Mouse (Mus musculus): Measurements from ENCODE around the gene Cd5l. TPM values are rescaled to one million over a fixed set of nuclear protein-coding genes. Genes with fewer than 3 reads are reported as not detected.

Cd5l gene
- polyA plus RNA-seq, 1 experiment = 1.6 TPM

GRCm38 (mm10) chr3:87398809-87399208, 41.1 kb downstream of the Cd5l start:
- 88% methylated on average over 4 of the region's 4 CpGs for WGBS
- Histone ChIP-seq H3K36me3 (ENCODE audit: control insufficient read depth, insufficient read depth, low read length) (no peaks in the 10 kb centered on the region), H3K4me3 (ENCODE audit: control insufficient read depth, insufficient read depth, low read length) (no peak overlapping the region), H3K27ac (ENCODE audit: control insufficient read depth, insufficient read depth, low read length) (no peak overlapping the region), H3K4me1 (replicated peaks; ENCODE audit: control insufficient read depth, insufficient read depth, low read length) (no peaks in the 10 kb centered on the region), H3K27me3 (ENCODE audit: control insufficient read depth, insufficient read depth, low read length) (no peaks in the 10 kb centered on the region)
- no peak for TF ChIP-seq CTCF (IDR thresholded peaks at IDR 0.05; ENCODE audit: borderline replicate concordance, control insufficient read depth, extremely low read depth, insufficient read depth, low read length, poor library complexity)
- no peak for TF ChIP-seq POLR2A (IDR thresholded peaks at IDR 0.05; ENCODE audit: control insufficient read depth, extremely low read depth, insufficient read depth, low read length, poor library complexity)
- no peak for DNase-seq

- DNase-seq = no peak
- Histone ChIP-seq H3K36me3 (ENCODE audit: control insufficient read depth, insufficient read depth, low read length) (no peaks in the 10 kb centered on the region), H3K27me3 (ENCODE audit: control insufficient read depth, insufficient read depth, low read length) (no peaks in the 10 kb centered on the region), H3K4me3 (ENCODE audit: control insufficient read depth, insufficient read depth, low read length) (no peak overlapping the region), H3K4me1 (replicated peaks; ENCODE audit: control insufficient read depth, insufficient read depth, low read length) (no peaks in the 10 kb centered on the region), H3K27ac (ENCODE audit: control insufficient read depth, insufficient read depth, low read length) (no peak overlapping the region)
- no peak for TF ChIP-seq POLR2A (IDR thresholded peaks at IDR 0.05; ENCODE audit: control insufficient read depth, extremely low read depth, insufficient read depth, low read length, poor library complexity)
- TF ChIP-seq CTCF (IDR thresholded peaks at IDR 0.05; ENCODE audit: borderline replicate concordance, control insufficient read depth, extremely low read depth, insufficient read depth, low read length, poor library complexity) = no peak
- WGBS = 92% methylated on average over 4 of the region's 4 CpGs
Observed at GRCm38 (mm10) chr3:87399906-87400305, 42.2 kb downstream of the Cd5l start.

GRCm38 (mm10) chr3:87401321-87401720, 43.6 kb downstream of the Cd5l start:
- H3K4me3 ChIP-seq (ENCODE audit: control insufficient read depth, insufficient read depth, low read length) = no peak overlapping the region
- no peaks in the 10 kb centered on the region for H3K4me1 ChIP-seq (replicated peaks; ENCODE audit: control insufficient read depth, insufficient read depth, low read length)
- peak; percentile 28 for DNase-seq
- no peaks in the 10 kb centered on the region for H3K27me3 ChIP-seq (ENCODE audit: control insufficient read depth, insufficient read depth, low read length)
- TF ChIP-seq CTCF (IDR thresholded peaks at IDR 0.05; ENCODE audit: borderline replicate concordance, control insufficient read depth, extremely low read depth, insufficient read depth, low read length, poor library complexity) (no peak), POLR2A (IDR thresholded peaks at IDR 0.05; ENCODE audit: control insufficient read depth, extremely low read depth, insufficient read depth, low read length, poor library complexity) (no peak)
- WGBS = 1% methylated on average over 5 of the region's 5 CpGs
- no peaks in the 10 kb centered on the region for H3K36me3 ChIP-seq (ENCODE audit: control insufficient read depth, insufficient read depth, low read length)
- H3K27ac ChIP-seq (ENCODE audit: control insufficient read depth, insufficient read depth, low read length) = no peak overlapping the region

- H3K27ac ChIP-seq (ENCODE audit: control insufficient read depth, insufficient read depth, low read length) = no peak overlapping the region
- no peak overlapping the region for H3K4me3 ChIP-seq (ENCODE audit: control insufficient read depth, insufficient read depth, low read length)
- no peak for TF ChIP-seq POLR2A (IDR thresholded peaks at IDR 0.05; ENCODE audit: control insufficient read depth, extremely low read depth, insufficient read depth, low read length, poor library complexity)
- peak; percentile 50; the same call in 1 of the 2 replicates for TF ChIP-seq CTCF (IDR thresholded peaks at IDR 0.05; ENCODE audit: borderline replicate concordance, control insufficient read depth, extremely low read depth, insufficient read depth, low read length, poor library complexity)
- DNase-seq = peak; percentile 63
- no peaks in the 10 kb centered on the region for H3K4me1 ChIP-seq (replicated peaks; ENCODE audit: control insufficient read depth, insufficient read depth, low read length)
- no peaks in the 10 kb centered on the region for H3K36me3 ChIP-seq (ENCODE audit: control insufficient read depth, insufficient read depth, low read length)
- H3K27me3 ChIP-seq (ENCODE audit: control insufficient read depth, insufficient read depth, low read length) = no peaks in the 10 kb centered on the region
- WGBS = 3% methylated on average over 4 of the region's 4 CpGs
Observed at GRCm38 (mm10) chr3:87408171-87408570, 50.5 kb downstream of the Cd5l start.

GRCm38 (mm10) chr3:87409196-87409935, 51.7 kb downstream of the Cd5l start:
- WGBS = 96% methylated on average over 4 of the region's 4 CpGs
- Histone ChIP-seq H3K4me1 (replicated peaks; ENCODE audit: control insufficient read depth, insufficient read depth, low read length) (no peaks in the 10 kb centered on the region), H3K36me3 (ENCODE audit: control insufficient read depth, insufficient read depth, low read length) (no peaks in the 10 kb centered on the region), H3K4me3 (ENCODE audit: control insufficient read depth, insufficient read depth, low read length) (no peak overlapping the region), H3K27ac (ENCODE audit: control insufficient read depth, insufficient read depth, low read length) (no peak overlapping the region), H3K27me3 (ENCODE audit: control insufficient read depth, insufficient read depth, low read length) (no peaks in the 10 kb centered on the region)
- no peak for DNase-seq
- TF ChIP-seq POLR2A (IDR thresholded peaks at IDR 0.05; ENCODE audit: control insufficient read depth, extremely low read depth, insufficient read depth, low read length, poor library complexity) (no peak), CTCF (IDR thresholded peaks at IDR 0.05; ENCODE audit: borderline replicate concordance, control insufficient read depth, extremely low read depth, insufficient read depth, low read length, poor library complexity) (no peak)

- DNase-seq = no peak
- TF ChIP-seq POLR2A (IDR thresholded peaks at IDR 0.05; ENCODE audit: control insufficient read depth, extremely low read depth, insufficient read depth, low read length, poor library complexity) = no peak
- no peak for TF ChIP-seq CTCF (IDR thresholded peaks at IDR 0.05; ENCODE audit: borderline replicate concordance, control insufficient read depth, extremely low read depth, insufficient read depth, low read length, poor library complexity)
- Histone ChIP-seq H3K36me3 (ENCODE audit: control insufficient read depth, insufficient read depth, low read length) (no peaks in the 10 kb centered on the region), H3K27me3 (ENCODE audit: control insufficient read depth, insufficient read depth, low read length) (no peaks in the 10 kb centered on the region), H3K4me1 (replicated peaks; ENCODE audit: control insufficient read depth, insufficient read depth, low read length) (no peaks in the 10 kb centered on the region), H3K4me3 (ENCODE audit: control insufficient read depth, insufficient read depth, low read length) (no peak overlapping the region), H3K27ac (ENCODE audit: control insufficient read depth, insufficient read depth, low read length) (no peak overlapping the region)
- WGBS = 81% methylated on average over 6 of the region's 6 CpGs
Observed at GRCm38 (mm10) chr3:87410605-87411004, 52.9 kb downstream of the Cd5l start.
